Mouse (Mus musculus) hindbrain, embryonic 14.5 days (tissue): Measurements from ENCODE around the gene Saysd1. TPM values are rescaled to one million over a fixed set of nuclear protein-coding genes. Genes with fewer than 3 reads are reported as not detected.

ENCODE experiments used
- ATAC-seq: fragments of 200-750 bp; cut with Nextera tagmentation; 2 replicates; pipeline ENCODE4 v1.8.0; 2017; ENCODE audit warnings: moderate number of reproducible peaks, mild to moderate bottlenecking, moderate TSS enrichment, moderate library complexity; ENCODE audit not compliant: low FRiP score
- DNase-seq: peaks from one replicate; pipeline ENCODE4 v3.0.0-alpha.2; 2015; ENCODE audit warnings: low spot score
- H3K27ac ChIP-seq: fragments of 300-500 bp; sonication (generic); 2 replicates; pipeline ENCODE4 v1.5.1; 2014; ENCODE audit warnings: mild to moderate bottlenecking, moderate library complexity
- H3K27me3 ChIP-seq: fragments of 300-500 bp; sonication (generic); 2 replicates; pipeline ENCODE4 v1.6.1; 2014; ENCODE audit warnings: mild to moderate bottlenecking, low read length, mixed read lengths; ENCODE audit not compliant: control insufficient read depth, insufficient read depth
- H3K36me3 ChIP-seq: fragments of 300-500 bp; sonication (generic); replicated peaks from 2 replicates; pipeline ENCODE4 v1.6.1; 2014; ENCODE audit not compliant: control insufficient read depth, insufficient read depth
- H3K4me1 ChIP-seq: fragments of 300-500 bp; sonication (generic); replicated peaks from 2 replicates; pipeline ENCODE4 v1.6.1; 2014; ENCODE audit warnings: antibody characterized with exemption, low read length, mixed read lengths; ENCODE audit not compliant: control insufficient read depth, insufficient read depth
- H3K4me2 ChIP-seq: fragments of 300-500 bp; sonication (generic); replicated peaks from 2 replicates; pipeline ENCODE4 v1.6.1; 2014; ENCODE audit warnings: mild to moderate bottlenecking, moderate library complexity
- H3K4me3 ChIP-seq: fragments of 300-500 bp; sonication (generic); replicated peaks from 2 replicates; pipeline ENCODE4 v1.5.1; 2014; ENCODE audit warnings: mild to moderate bottlenecking, low read length
- H3K9ac ChIP-seq: fragments of 300-500 bp; sonication (generic); 2 replicates; pipeline ENCODE4 v1.6.1; 2014
- H3K9me3 ChIP-seq: fragments of 300-500 bp; sonication (generic); 2 replicates; pipeline ENCODE4 v1.6.1; 2016; ENCODE audit warnings: low read length; ENCODE audit not compliant: control insufficient read depth
- WGBS: fragments of 180-500 bp; shearing (Covaris S2); extraction: QIAGEN DNeasy Blood & Tissue Kit; methylation state at CpG from one replicate; pipeline ENCODE4 v1.1.7; 2014; 5-methylcytosine and 5-hydroxymethylcytosine counted together
- polyA plus RNA-seq: library from polyadenylated mRNA; unstranded; fragments of >200 nt; fragmentation: Nextera tagmentation; extraction: Ambion mirVana; gene quantifications from 2 replicates; pipeline ENCODE4 v1.2.1, GENCODE M21; 2014

Saysd1 gene
- polyA plus RNA-seq, 1 experiment from 2014 or later, result 11.1 TPM

GRCm38 (mm10) chr14:20074759-20075158 lies 63.6 kb downstream of the Saysd1 start:
- Histone ChIP-seq H3K27ac (no peak overlapping the region), H3K4me3 (no peak overlapping the region), H3K36me3 (0 out of 2 replicates have a peak, but pooled peaks cover 3% of the 10 kb centered on the region), H3K27me3 (no peaks in the 10 kb centered on the region), H3K9ac (no peak overlapping the region), H3K9me3 (no peaks in the 10 kb centered on the region), H3K4me1 (no peaks in the 10 kb centered on the region), H3K4me2 (no peak overlapping the region)
- ATAC-seq, result no peak
- WGBS, result 81% methylated on average over 1 of the region's 1 CpGs
- no peak for DNase-seq

GRCm38 (mm10) chr14:20070629-20071028 lies 67.7 kb downstream of the Saysd1 start:
- Histone ChIP-seq H3K4me2 (no peak overlapping the region), H3K27me3 (no peaks in the 10 kb centered on the region), H3K27ac (no peak overlapping the region), H3K9me3 (no peaks in the 10 kb centered on the region), H3K4me3 (no peak overlapping the region), H3K9ac (no peak overlapping the region), H3K36me3 (no peaks in the 10 kb centered on the region), H3K4me1 (no peaks in the 10 kb centered on the region; the same call in 1 of the 2 replicates)
- ATAC-seq, result no peak
- peak; percentile 58 for DNase-seq

GRCm38 (mm10) chr14:20068365-20068764 lies 70.0 kb downstream of the Saysd1 start:
- ATAC-seq (no peak), DNase-seq (no peak)
- Histone ChIP-seq H3K4me2 (no peak overlapping the region), H3K9me3 (no peaks in the 10 kb centered on the region), H3K4me1 (no peaks in the 10 kb centered on the region; the same call in 1 of the 2 replicates), H3K9ac (no peak overlapping the region), H3K27me3 (no peaks in the 10 kb centered on the region), H3K36me3 (no peaks in the 10 kb centered on the region), H3K4me3 (no peak overlapping the region), H3K27ac (no peak overlapping the region)
- WGBS, result 88% methylated on average over 2 of the region's 2 CpGs

GRCm38 (mm10) chr14:20067293-20068074 lies 70.8 kb downstream of the Saysd1 start:
- ATAC-seq (peak; percentile 85), DNase-seq (peak; percentile 90)
- Histone ChIP-seq H3K27ac (no peak overlapping the region), H3K9me3 (no peaks in the 10 kb centered on the region), H3K9ac (peak overlapping the region; percentile 39; the same call in 1 of the 2 replicates), H3K4me2 (no peak overlapping the region), H3K36me3 (no peaks in the 10 kb centered on the region), H3K27me3 (no peaks in the 10 kb centered on the region), H3K4me3 (no peak overlapping the region), H3K4me1 (no peaks in the 10 kb centered on the region; the same call in 1 of the 2 replicates)
- WGBS, result 40% methylated on average over 18 of the region's 18 CpGs

- no peak for ATAC-seq
- no peak overlapping the region for H3K4me2 ChIP-seq
- no peak overlapping the region for H3K27ac ChIP-seq
- no peaks in the 10 kb centered on the region for H3K27me3 ChIP-seq
- DNase-seq, result no peak
- H3K9ac ChIP-seq, result no peak overlapping the region
- H3K9me3 ChIP-seq, result no peaks in the 10 kb centered on the region
- H3K4me3 ChIP-seq, result no peak overlapping the region
- H3K4me1 ChIP-seq, result no peaks in the 10 kb centered on the region; the same call in 1 of the 2 replicates
- no peaks in the 10 kb centered on the region for H3K36me3 ChIP-seq
Observed at GRCm38 (mm10) chr14:20064771-20065170, 73.6 kb downstream of the Saysd1 start.

GRCm38 (mm10) chr14:20048481-20048835 lies 89.9 kb downstream of the Saysd1 start:
- Histone ChIP-seq H3K9me3 (no peaks in the 10 kb centered on the region), H3K27me3 (no peaks in the 10 kb centered on the region), H3K36me3 (no peaks in the 10 kb centered on the region), H3K4me2 (no peak overlapping the region), H3K4me1 (peaks cover 13% of the 10 kb centered on the region), H3K4me3 (no peak overlapping the region), H3K27ac (peak overlapping the region; percentile 82), H3K9ac (no peak overlapping the region)
- WGBS, result 10% methylated on average over 2 of the region's 2 CpGs
- DNase-seq (no peak), ATAC-seq (peak; percentile 69)

GRCm38 (mm10) chr14:20047814-20048480 lies 90.4 kb downstream of the Saysd1 start:
- no peak overlapping the region for H3K4me2 ChIP-seq
- peak; percentile 97 for ATAC-seq
- H3K4me1 ChIP-seq, result peaks cover 13% of the 10 kb centered on the region
- H3K9ac ChIP-seq, result no peak overlapping the region
- no peaks in the 10 kb centered on the region for H3K36me3 ChIP-seq
- H3K27ac ChIP-seq, result peak overlapping the region; percentile 82
- no peaks in the 10 kb centered on the region for H3K9me3 ChIP-seq
- WGBS, result 36% methylated on average over 3 of the region's 3 CpGs
- H3K4me3 ChIP-seq, result no peak overlapping the region
- H3K27me3 ChIP-seq, result no peaks in the 10 kb centered on the region
- DNase-seq, result peak; percentile 70

- Histone ChIP-seq H3K9me3 (no peaks in the 10 kb centered on the region), H3K27ac (peak overlapping the region; percentile 82), H3K36me3 (no peaks in the 10 kb centered on the region), H3K27me3 (no peaks in the 10 kb centered on the region), H3K4me2 (no peak overlapping the region), H3K4me3 (no peak overlapping the region), H3K4me1 (peaks cover 13% of the 10 kb centered on the region), H3K9ac (no peak overlapping the region)
- no peak for ATAC-seq
- WGBS, result 52% methylated on average over 2 of the region's 2 CpGs
- no peak for DNase-seq
Observed at GRCm38 (mm10) chr14:20047291-20047690, 91.0 kb downstream of the Saysd1 start.

GRCm38 (mm10) chr14:20044036-20044435 lies 94.3 kb downstream of the Saysd1 start:
- Histone ChIP-seq H3K27ac (no peak overlapping the region), H3K36me3 (no peaks in the 10 kb centered on the region), H3K4me2 (no peak overlapping the region), H3K4me3 (no peak overlapping the region), H3K9me3 (no peaks in the 10 kb centered on the region), H3K9ac (no peak overlapping the region), H3K4me1 (peaks cover 13% of the 10 kb centered on the region), H3K27me3 (no peaks in the 10 kb centered on the region)
- DNase-seq (no peak), ATAC-seq (no peak)
- WGBS, result 100% methylated on average over 1 of the region's 1 CpGs
